In genomic region chr14:57392278-57392677, GRCm38 (mm10) we compare ENCODE assay signal across 12 mouse cellular contexts.
"Had no signal": no experiment of that assay in that cellular context is flagged by ENCODE, and none has a peak within 500 bp of the region (broad histone marks: within the 10 kb centered on the region; RNA-seq: fewer than 3 reads in every experiment).

No protein-coding gene starts in this region.

- DNase-seq: kidney, adult 9 months; layer of hippocampus, postnatal 36 days; lung, adult 2 months; lung, postnatal 36 days; midbrain, embryonic 14.5 days; right cerebral cortex, postnatal 14 days; thymus, postnatal 36 days had no signal

- H3K4me1 ChIP-seq: hindbrain, embryonic 15.5 days; neural tube, embryonic 12.5 days had no signal

- H3K4me2 ChIP-seq: hindbrain, embryonic 15.5 days; limb, embryonic 13.5 days; neural tube, embryonic 12.5 days had no signal

- H3K27ac ChIP-seq: hindbrain, embryonic 15.5 days; limb, embryonic 13.5 days; liver, embryonic 14.5 days; neural tube, embryonic 12.5 days had no signal

- H3K9ac ChIP-seq: hindbrain, embryonic 15.5 days; limb, embryonic 13.5 days; liver, embryonic 14.5 days; neural tube, embryonic 12.5 days had no signal

- H3K9me3 ChIP-seq: hindbrain, embryonic 15.5 days; limb, embryonic 13.5 days; neural tube, embryonic 12.5 days had no signal

- H3K4me3 ChIP-seq: hindbrain, embryonic 15.5 days; limb, embryonic 13.5 days; neural tube, embryonic 12.5 days had no signal

- H3K36me3 ChIP-seq: hindbrain, embryonic 15.5 days; limb, embryonic 13.5 days; neural tube, embryonic 12.5 days had no signal

- ATAC-seq: lung, postnatal 0 days had no signal

- H3K27me3 ChIP-seq: hindbrain, embryonic 15.5 days; limb, embryonic 13.5 days had no signal
